Mouse (Mus musculus): ENCODE measurements around the gene N4bp1.

GRCm38 (mm10) chr8:86853989-86854373, 31.1 kb downstream of the N4bp1 start:
- TF ChIP-seq CTCF (IDR thresholded peaks at IDR 0.05; ENCODE audit: extremely low read depth, insufficient read depth, insufficient read length, insufficient replicate concordance) (no peak), POLR2A (IDR thresholded peaks at IDR 0.05; ENCODE audit: low read depth, low read length) (no peak)

Measured in spleen, adult 2 months (tissue).